Mouse (Mus musculus) frontal cortex, postnatal 36 days (tissue): ENCODE results near the gene Olfr1056.
"Not testable (repeated sequence)": the region's sequence is repeated elsewhere in the genome, so short reads cannot be mapped to it uniquely, and the experiment has no call there.

ENCODE experiments used
- DNase-seq, 2 experiments: peaks; one replicate each; pipeline ENCODE4 v3.0.0; 2022; ENCODE audit warnings: low spot score in 2 of 2

Gene Olfr1056

GRCm38 (mm10) chr2:86362369-86362768 lies at the start of gene Olfr1056:
TSS of gene Olfr1056 (minus strand) at chr2:86362469.
- no peak for DNase-seq

- no peak for DNase-seq
These were observed 32.8 kb upstream of the Olfr1056 start for GRCm38 (mm10) chr2:86395114-86395513.

GRCm38 (mm10) chr2:86388461-86388860 lies 26.2 kb upstream of the Olfr1056 start, which contains the start of gene Olfr1058:
TSS of gene Olfr1058 (minus strand) at chr2:86388561.
- not testable (repeated sequence) for DNase-seq

- no peak for DNase-seq
These were observed 16.0 kb upstream of the Olfr1056 start, which contains the start of gene Olfr1057 for GRCm38 (mm10) chr2:86378293-86378692. TSS of gene Olfr1057 (minus strand) at chr2:86378393.

- DNase-seq: not testable (repeated sequence)
These were observed 4.1 kb upstream of the Olfr1056 start for GRCm38 (mm10) chr2:86366342-86366741.

GRCm38 (mm10) chr2:86351751-86352150 lies 10.5 kb downstream of the Olfr1056 start:
- not testable (repeated sequence) for DNase-seq

- DNase-seq: no peak
These were observed 12.1 kb downstream of the Olfr1056 start, which contains the start of gene Olfr1055 for GRCm38 (mm10) chr2:86350184-86350583. TSS of gene Olfr1055 (minus strand) at chr2:86350284.

GRCm38 (mm10) chr2:86335333-86335732 lies 26.9 kb downstream of the Olfr1056 start, which contains the start of gene Olfr1054:
TSS of gene Olfr1054 (minus strand) at chr2:86335433.
- no peak for DNase-seq

GRCm38 (mm10) chr2:86315184-86315583 lies 47.1 kb downstream of the Olfr1056 start, which contains the start of gene Olfr1053:
TSS of gene Olfr1053 (minus strand) at chr2:86315284.
- no peak for DNase-seq
